Mouse (Mus musculus) liver, embryonic 13.5 days (tissue): ENCODE results near the gene Cldn11. TPM values are rescaled to one million over a fixed set of nuclear protein-coding genes. Genes with fewer than 3 reads are reported as not detected.

Experiments
- ATAC-seq: fragments of 200-750 bp; cut with Nextera tagmentation; 2 replicates; pipeline ENCODE4 v1.8.0; 2017; ENCODE audit warnings: low read depth, mild to moderate bottlenecking, moderate number of reproducible peaks, moderate library complexity
- DNase-seq: peaks from one replicate; pipeline ENCODE4 v3.0.0; 2022
- H3K27ac ChIP-seq: fragments of 300-500 bp; sonication (generic); 2 replicates; pipeline ENCODE4 v1.5.1; 2015; ENCODE audit warnings: moderate library complexity, mild to moderate bottlenecking, inconsistent platforms
- H3K27me3 ChIP-seq: fragments of 300-500 bp; sonication (generic); 2 replicates; pipeline ENCODE4 v1.6.1; 2015; ENCODE audit warnings: mild to moderate bottlenecking, inconsistent platforms
- H3K36me3 ChIP-seq: fragments of 300-500 bp; sonication (generic); 2 replicates; pipeline ENCODE4 v1.6.1; 2015; ENCODE audit warnings: mild to moderate bottlenecking, inconsistent platforms
- H3K4me1 ChIP-seq: fragments of 300-500 bp; sonication (generic); replicated peaks from 2 replicates; pipeline ENCODE4 v1.6.1; 2015; ENCODE audit warnings: inconsistent platforms
- H3K4me2 ChIP-seq: fragments of 300-500 bp; sonication (generic); 2 replicates; pipeline ENCODE4 v1.6.1; 2015; ENCODE audit warnings: inconsistent platforms, mild to moderate bottlenecking, moderate library complexity
- H3K4me3 ChIP-seq: fragments of 300-500 bp; sonication (generic); replicated peaks from 2 replicates; pipeline ENCODE4 v1.5.1; 2015; ENCODE audit warnings: mild to moderate bottlenecking, inconsistent platforms
- H3K9ac ChIP-seq: fragments of 300-500 bp; sonication (generic); 2 replicates; pipeline ENCODE4 v1.6.1; 2015; ENCODE audit warnings: mild to moderate bottlenecking, inconsistent platforms
- H3K9me3 ChIP-seq: fragments of 300-500 bp; sonication (generic); replicated peaks from 2 replicates; pipeline ENCODE4 v1.6.1; 2016; ENCODE audit warnings: inconsistent platforms
- WGBS: fragments of 180-500 bp; shearing (Covaris S2); methylation state at CpG from one replicate; pipeline ENCODE4 v1.1.7; 2015; ENCODE audit not compliant: insufficient replicate concordance; 5-methylcytosine and 5-hydroxymethylcytosine counted together
- polyA plus RNA-seq: library from polyadenylated mRNA; unstranded; fragments of >200 nt; fragmentation: Nextera tagmentation; extraction: Ambion mirVana; gene quantifications from 2 replicates; pipeline ENCODE4 v1.2.1, GENCODE M21; 2015

Gene Cldn11
- polyA plus RNA-seq, 1 experiment from 2014 or later, result 0.12 TPM

DNA sequence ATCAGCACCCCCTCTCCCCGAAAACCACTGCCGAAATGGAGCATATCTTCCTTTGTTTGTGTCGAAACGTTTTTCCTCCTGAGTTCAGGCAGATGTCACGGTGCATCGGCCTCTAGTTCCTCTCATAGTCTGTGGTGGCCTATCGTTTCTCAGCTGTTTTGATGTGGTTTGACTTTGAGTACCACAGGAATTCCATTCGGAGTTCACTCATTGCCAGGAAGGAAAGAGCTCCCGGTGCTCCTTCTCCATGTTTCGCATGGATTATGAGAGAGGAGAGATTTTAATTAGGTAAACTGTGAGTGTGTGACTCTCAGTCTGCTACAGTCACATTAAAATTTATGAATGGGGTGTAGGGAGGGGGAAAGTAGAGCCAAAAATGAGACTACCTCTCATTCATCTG, 10.3 kb downstream of the Cldn11 start:
- H3K9ac ChIP-seq, result no peak overlapping the region
- no peaks in the 10 kb centered on the region for H3K9me3 ChIP-seq
- WGBS, result 38% methylated on average over 10 of the region's 10 CpGs
- DNase-seq (no peak), ATAC-seq (no peak)
- H3K4me3 ChIP-seq, result no peak overlapping the region
- no peak overlapping the region for H3K27ac ChIP-seq
- H3K27me3 ChIP-seq, result no peaks in the 10 kb centered on the region
- no peaks in the 10 kb centered on the region for H3K4me1 ChIP-seq
- no peak overlapping the region for H3K4me2 ChIP-seq
- no peaks in the 10 kb centered on the region for H3K36me3 ChIP-seq

DNA sequence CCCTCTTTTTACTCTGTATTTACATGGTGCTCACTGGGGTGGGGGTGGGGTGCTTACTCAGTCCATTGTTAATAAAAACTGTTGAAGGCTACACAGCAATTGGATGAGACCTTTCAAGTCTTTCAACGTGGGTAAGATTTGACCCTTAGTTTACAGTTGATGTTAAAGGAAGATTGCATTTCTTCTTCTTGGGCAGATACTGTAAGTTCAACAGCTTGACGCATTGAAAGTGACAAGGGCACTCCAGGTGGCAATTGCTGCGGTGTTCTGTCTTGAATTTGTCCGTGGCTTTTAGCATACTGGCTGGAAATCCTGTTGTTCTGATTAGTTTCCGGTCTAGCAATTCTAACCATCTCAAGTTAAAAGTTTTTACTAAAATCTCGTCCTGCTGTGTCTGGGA, 11.6 kb downstream of the Cldn11 start:
- no peak for DNase-seq
- H3K4me3 ChIP-seq, result no peak overlapping the region
- H3K9me3 ChIP-seq, result no peaks in the 10 kb centered on the region
- H3K27me3 ChIP-seq, result no peaks in the 10 kb centered on the region
- no peaks in the 10 kb centered on the region for H3K36me3 ChIP-seq
- WGBS, result 48% methylated on average over 6 of the region's 6 CpGs
- H3K4me2 ChIP-seq, result no peak overlapping the region
- H3K27ac ChIP-seq, result no peak overlapping the region
- no peaks in the 10 kb centered on the region for H3K4me1 ChIP-seq
- ATAC-seq, result no peak
- H3K9ac ChIP-seq, result no peak overlapping the region

DNA sequence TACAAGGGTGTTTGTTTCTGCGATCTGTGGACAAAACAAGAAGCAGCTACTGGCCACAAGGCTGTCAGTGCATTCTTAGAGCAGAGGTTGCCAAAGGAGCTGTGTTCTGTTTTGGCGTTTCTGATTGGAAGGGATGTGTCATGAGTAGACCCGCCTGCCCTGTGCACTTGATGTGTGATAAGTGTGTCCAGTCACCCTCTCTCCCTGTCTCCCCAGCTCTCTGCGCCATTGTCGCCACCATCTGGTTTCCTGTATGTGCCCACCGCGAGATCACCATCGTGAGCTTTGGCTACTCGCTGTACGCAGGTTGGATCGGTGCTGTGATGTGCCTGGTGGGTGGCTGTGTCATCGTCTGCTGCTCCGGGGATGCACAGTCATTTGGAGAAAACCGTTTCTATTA, 13.1 kb downstream of the Cldn11 start:
- WGBS, result 77% methylated on average over 14 of the region's 14 CpGs
- no peak for DNase-seq

DNA sequence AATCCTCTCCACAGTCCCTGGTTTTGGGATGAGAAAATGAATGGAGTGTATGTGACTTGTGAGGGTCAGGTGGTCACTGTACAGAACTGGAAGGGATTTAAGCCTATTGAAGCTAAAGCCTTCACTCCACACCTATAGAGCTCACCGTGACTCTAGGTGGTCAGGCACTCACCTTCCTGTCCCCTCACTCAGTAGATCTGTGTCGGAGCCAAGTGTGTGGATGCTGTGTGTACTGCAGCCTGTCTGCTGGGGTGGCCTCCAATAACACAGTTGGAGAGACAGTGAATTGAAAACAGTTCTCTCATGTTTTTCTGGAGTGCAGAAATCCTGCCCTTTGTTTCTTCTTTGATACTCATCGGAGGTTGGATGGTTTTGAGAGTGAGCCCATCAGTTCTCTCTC, 16.1 kb downstream of the Cldn11 start:
- Histone ChIP-seq H3K4me3 (no peak overlapping the region), H3K9me3 (no peaks in the 10 kb centered on the region), H3K4me2 (no peak overlapping the region), H3K4me1 (no peaks in the 10 kb centered on the region), H3K27me3 (no peaks in the 10 kb centered on the region), H3K36me3 (no peaks in the 10 kb centered on the region), H3K9ac (no peak overlapping the region), H3K27ac (no peak overlapping the region)
- WGBS, result 62% methylated on average over 3 of the region's 3 CpGs
- DNase-seq (no peak), ATAC-seq (no peak)

More for the DNA sequence above, 13.1 kb downstream of the Cldn11 start:
- Histone ChIP-seq H3K4me3 (no peak overlapping the region), H3K4me2 (no peak overlapping the region), H3K36me3 (no peaks in the 10 kb centered on the region), H3K27ac (no peak overlapping the region), H3K27me3 (no peaks in the 10 kb centered on the region), H3K4me1 (no peaks in the 10 kb centered on the region), H3K9ac (no peak overlapping the region), H3K9me3 (no peaks in the 10 kb centered on the region)
- no peak for ATAC-seq

DNA sequence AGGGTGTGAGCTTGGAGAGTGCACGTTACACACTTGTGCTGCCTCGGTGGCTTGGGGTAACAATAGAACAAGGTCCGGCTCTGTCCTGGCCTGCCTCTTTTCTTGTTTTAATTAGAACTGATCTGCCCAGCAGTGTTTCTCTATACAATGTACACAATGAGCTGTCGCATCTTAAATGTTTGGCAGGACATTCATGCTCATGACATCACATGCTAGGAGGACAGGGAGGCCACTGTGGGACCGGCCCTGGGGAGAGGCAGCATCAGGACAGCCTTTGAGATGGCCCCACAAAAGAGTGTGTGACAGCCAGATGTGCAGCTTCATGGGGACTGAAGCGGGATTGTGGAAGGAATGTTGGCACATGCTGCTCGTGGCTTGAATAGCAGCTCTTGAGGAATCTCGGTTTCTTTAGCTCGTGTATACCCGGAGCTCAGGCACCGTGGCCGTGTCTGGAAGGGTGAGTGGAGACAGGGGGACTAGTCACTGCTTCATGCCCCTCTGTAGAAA, 16.7 kb downstream of the Cldn11 start:
- Histone ChIP-seq H3K4me3 (no peak overlapping the region), H3K27ac (no peak overlapping the region), H3K9me3 (no peaks in the 10 kb centered on the region), H3K9ac (no peak overlapping the region), H3K4me2 (no peak overlapping the region), H3K36me3 (no peaks in the 10 kb centered on the region), H3K4me1 (no peaks in the 10 kb centered on the region), H3K27me3 (no peaks in the 10 kb centered on the region)
- no peak for DNase-seq
- ATAC-seq, result no peak
- 70% methylated on average over 12 of the region's 12 CpGs for WGBS

DNA sequence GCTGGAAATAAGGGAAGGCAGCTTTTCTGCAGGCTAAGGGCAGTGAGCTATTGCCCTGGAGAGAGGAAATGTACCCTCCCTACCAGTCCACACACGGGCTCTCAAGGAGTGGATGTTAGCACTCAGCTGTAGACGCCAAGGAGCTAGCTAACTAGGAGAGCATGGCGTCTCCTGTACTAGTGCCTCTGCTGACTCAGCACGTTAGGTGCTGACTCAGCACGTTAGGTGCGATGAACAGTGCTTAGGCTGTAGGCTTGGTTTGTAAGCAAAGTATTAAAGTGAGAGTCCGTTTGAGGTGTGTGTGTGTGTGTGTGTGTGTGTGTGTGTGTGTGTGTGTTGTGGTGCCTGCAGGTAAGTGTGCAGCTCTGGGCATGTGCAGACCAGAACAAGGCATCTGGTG, 40.6 kb downstream of the Cldn11 start:
- no peak for ATAC-seq
- WGBS, result 66% methylated on average over 7 of the region's 7 CpGs
- Histone ChIP-seq H3K27me3 (no peaks in the 10 kb centered on the region), H3K9ac (no peak overlapping the region), H3K4me3 (no peak overlapping the region), H3K4me2 (no peak overlapping the region), H3K9me3 (no peaks in the 10 kb centered on the region), H3K4me1 (no peaks in the 10 kb centered on the region), H3K36me3 (no peaks in the 10 kb centered on the region), H3K27ac (no peak overlapping the region)
- DNase-seq, result no peak

DNA sequence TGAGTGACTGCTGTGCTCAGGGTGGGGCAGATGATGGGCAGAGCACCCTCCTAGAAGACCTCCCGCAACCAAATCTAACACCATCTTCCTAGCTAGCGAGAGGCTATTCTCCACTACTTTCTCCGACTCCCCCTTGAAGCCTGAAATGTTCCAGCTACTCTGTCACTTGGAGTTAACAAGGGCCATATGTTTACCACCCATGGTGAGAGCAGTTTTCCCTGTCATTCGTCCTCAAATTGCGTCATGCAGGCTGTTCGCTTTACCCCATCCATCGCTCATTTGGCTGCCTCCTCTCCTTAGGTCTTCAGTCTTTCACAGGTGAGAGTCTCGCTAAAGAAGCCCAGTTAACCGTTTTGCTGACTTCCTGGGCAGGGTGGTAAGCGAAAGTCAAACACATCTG, 41.7 kb downstream of the Cldn11 start:
- Histone ChIP-seq H3K36me3 (no peaks in the 10 kb centered on the region), H3K27me3 (no peaks in the 10 kb centered on the region), H3K4me1 (no peaks in the 10 kb centered on the region), H3K27ac (no peak overlapping the region), H3K4me3 (no peak overlapping the region), H3K9me3 (no peaks in the 10 kb centered on the region), H3K9ac (no peak overlapping the region), H3K4me2 (no peak overlapping the region)
- whole genome bisulfite sequencing, result 63% methylated on average over 10 of the region's 10 CpGs
- DNase-seq, result no peak
- ATAC-seq, result no peak

DNA sequence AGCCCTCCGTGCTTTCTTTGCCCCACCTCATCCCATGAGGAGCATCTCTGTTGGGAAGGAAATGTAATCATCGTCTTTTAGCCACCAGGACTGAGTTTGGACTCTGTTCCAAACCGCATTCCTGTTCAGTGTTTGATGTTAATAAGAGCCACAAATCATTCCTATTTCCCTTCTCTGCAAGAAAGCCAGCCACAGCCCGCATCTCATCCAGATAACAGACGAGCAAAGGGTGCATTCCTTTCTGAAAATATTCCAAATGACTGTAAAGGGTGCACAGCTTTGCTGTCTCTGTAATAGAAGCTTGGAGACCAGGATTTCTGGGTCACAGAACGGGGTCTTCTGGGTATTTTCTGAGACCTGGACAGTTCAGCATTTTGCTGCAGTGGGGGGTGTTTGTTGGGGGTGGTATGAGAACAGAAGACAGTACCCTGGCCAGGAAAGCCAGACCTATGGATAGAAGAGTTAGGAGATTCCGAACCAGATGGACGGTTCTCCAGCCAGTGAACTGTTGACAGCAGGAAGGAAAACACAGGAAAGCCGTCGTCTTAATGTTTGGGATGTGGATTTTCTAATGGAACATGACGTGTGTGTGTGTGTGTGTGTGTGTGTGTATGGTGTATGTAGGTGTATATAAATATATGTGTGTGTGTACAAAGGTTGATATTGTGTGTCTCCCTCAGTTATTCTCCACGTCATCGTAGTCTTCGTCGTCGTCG, 49.6 kb downstream of the Cldn11 start:
- no peak for DNase-seq
- Histone ChIP-seq H3K27me3 (no peaks in the 10 kb centered on the region), H3K9ac (no peak overlapping the region), H3K27ac (no peak overlapping the region), H3K4me2 (no peak overlapping the region), H3K36me3 (no peaks in the 10 kb centered on the region), H3K4me1 (no peaks in the 10 kb centered on the region), H3K9me3 (no peaks in the 10 kb centered on the region), H3K4me3 (no peak overlapping the region)
- 64% methylated on average over 13 of the region's 17 CpGs for WGBS
- no peak for ATAC-seq

DNA sequence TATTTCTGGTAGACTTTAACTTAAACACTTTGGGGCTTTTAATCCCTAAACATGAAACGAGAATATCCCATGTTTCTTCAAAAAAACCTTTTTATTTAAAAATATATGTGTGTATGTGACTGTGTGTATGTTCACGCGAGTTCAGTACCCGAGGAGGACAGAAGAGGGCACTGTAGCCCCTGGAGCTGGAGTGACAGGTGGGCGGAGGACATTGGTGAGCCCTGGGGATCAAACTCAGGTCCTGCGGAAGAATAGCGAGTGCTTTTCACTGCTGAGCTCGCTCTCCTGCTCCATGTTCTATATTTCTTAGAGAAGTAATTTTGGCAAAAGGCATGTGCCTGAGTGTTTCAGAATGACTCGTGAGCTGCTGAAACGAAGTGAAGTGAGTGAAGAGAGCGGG, 54.2 kb downstream of the Cldn11 start:
- no peak for ATAC-seq
- no peak overlapping the region for H3K4me3 ChIP-seq
- no peaks in the 10 kb centered on the region for H3K9me3 ChIP-seq
- H3K36me3 ChIP-seq, result no peaks in the 10 kb centered on the region
- DNase-seq, result no peak
- no peak overlapping the region for H3K27ac ChIP-seq
- H3K27me3 ChIP-seq, result no peaks in the 10 kb centered on the region
- H3K4me1 ChIP-seq, result no peaks in the 10 kb centered on the region
- H3K9ac ChIP-seq, result no peak overlapping the region
- 76% methylated on average over 11 of the region's 11 CpGs for WGBS
- H3K4me2 ChIP-seq, result no peak overlapping the region

DNA sequence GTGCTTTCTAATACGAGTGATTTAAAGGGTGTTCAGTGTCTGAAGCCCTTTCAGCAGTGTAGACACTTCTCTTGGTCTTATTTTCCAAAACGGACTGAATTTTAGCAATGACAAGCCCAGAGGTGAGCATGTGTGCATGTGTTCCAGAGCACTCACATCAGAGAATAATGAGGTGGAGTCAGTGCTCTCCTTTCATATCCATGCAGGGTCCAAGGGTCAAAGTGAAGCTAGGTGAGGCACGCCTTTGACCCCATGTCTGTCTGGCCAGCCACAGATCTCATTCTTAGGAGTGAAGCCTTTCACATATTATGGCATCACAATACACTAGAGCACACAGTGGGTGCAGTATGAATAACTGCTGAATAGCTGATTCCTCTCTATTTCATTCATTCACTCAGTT, 55.4 kb downstream of the Cldn11 start:
- 51% methylated on average over 3 of the region's 3 CpGs for WGBS
- H3K36me3 ChIP-seq, result no peaks in the 10 kb centered on the region
- no peak overlapping the region for H3K27ac ChIP-seq
- no peaks in the 10 kb centered on the region for H3K27me3 ChIP-seq
- DNase-seq (no peak), ATAC-seq (no peak)
- H3K4me1 ChIP-seq, result no peaks in the 10 kb centered on the region
- H3K4me3 ChIP-seq, result no peak overlapping the region
- no peaks in the 10 kb centered on the region for H3K9me3 ChIP-seq
- H3K4me2 ChIP-seq, result no peak overlapping the region
- H3K9ac ChIP-seq, result no peak overlapping the region

DNA sequence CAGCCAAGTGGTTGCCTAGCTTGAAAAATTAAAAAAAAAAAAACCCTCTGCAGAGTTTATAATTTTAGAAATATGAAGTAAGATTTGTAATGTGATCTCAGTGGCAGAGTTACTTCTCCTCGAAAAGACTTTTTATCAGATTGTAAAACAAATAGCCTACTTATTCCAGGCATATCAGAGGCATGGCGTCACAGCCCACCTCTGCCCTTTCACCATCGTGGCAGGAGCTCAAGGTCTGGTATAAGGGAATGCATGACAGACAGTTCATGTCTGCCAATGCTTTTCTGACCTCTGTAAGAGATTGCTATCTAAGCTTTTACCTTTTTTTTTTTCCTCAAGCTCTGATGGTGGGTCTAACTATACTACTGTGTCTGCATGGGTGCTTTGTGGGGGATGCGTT, 58.3 kb downstream of the Cldn11 start:
- H3K4me2 ChIP-seq, result no peak overlapping the region
- ATAC-seq (no peak), DNase-seq (no peak)
- no peak overlapping the region for H3K27ac ChIP-seq
- no peaks in the 10 kb centered on the region for H3K4me1 ChIP-seq
- H3K9ac ChIP-seq, result no peak overlapping the region
- no peak overlapping the region for H3K4me3 ChIP-seq
- WGBS, result 51% methylated on average over 4 of the region's 4 CpGs
- H3K27me3 ChIP-seq, result no peaks in the 10 kb centered on the region
- no peaks in the 10 kb centered on the region for H3K36me3 ChIP-seq
- no peaks in the 10 kb centered on the region for H3K9me3 ChIP-seq

DNA sequence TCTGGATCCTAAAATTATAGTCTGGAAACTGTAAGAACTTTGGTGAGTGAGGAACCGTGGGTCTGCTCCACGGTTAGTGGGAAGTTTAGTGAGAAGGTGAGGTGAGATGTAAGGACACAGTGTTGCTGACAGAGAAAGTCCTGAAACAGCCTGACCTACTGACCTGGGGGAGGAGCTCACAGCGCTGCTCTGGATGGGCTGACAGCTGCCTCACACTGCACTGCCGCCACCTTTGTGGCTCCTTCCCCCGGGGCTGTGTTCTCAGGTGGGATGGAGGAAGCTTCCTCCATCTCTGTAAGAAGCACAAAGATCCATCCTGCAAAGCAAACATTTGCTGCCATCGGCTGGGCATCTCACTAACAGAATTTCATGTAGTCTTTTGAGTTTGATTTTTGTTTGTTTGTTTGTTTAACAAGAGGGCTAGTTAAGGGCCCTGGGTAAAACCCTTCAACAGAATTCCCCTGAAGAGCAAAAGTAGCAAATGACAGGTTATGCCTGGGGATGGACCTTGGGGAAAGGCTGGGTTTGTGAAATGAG, 58.8 kb downstream of the Cldn11 start:
- 14% methylated on average over 6 of the region's 6 CpGs for WGBS
- Histone ChIP-seq H3K27ac (no peak overlapping the region), H3K4me2 (no peak overlapping the region), H3K9ac (no peak overlapping the region), H3K27me3 (no peaks in the 10 kb centered on the region), H3K36me3 (no peaks in the 10 kb centered on the region), H3K4me1 (no peaks in the 10 kb centered on the region), H3K4me3 (no peak overlapping the region), H3K9me3 (no peaks in the 10 kb centered on the region)
- DNase-seq, result no peak
- ATAC-seq, result no peak
